Mouse (Mus musculus): ENCODE measurements at regions not wholly inside any gene's neighbourhood (a gene's known extent, or its start where the extent isn't known, plus 50 kb on each side); places are given as distances from the start of the nearest gene placed in this dataset.

GRCm38 (mm10) chr6:31287176-31287575 lies 111.4 kb upstream of the Mkln1 start:
- no peak for DNase-seq

GRCm38 (mm10) chr6:31287686-31288085 lies 110.8 kb upstream of the Mkln1 start:
- DNase-seq = peak; percentile 21

- peak; percentile 80 for DNase-seq
Observed at GRCm38 (mm10) chr6:31288421-31289233, 109.9 kb upstream of the Mkln1 start.

- no peak for DNase-seq
Observed at GRCm38 (mm10) chr6:31289234-31289486, 109.4 kb upstream of the Mkln1 start.

GRCm38 (mm10) chr6:31292081-31292480 lies 106.5 kb upstream of the Mkln1 start:
- DNase-seq = no peak

- no peak for DNase-seq
Observed at GRCm38 (mm10) chr6:31293008-31293407, 105.5 kb upstream of the Mkln1 start.

GRCm38 (mm10) chr6:31299395-31299794 lies 99.1 kb upstream of the Mkln1 start:
- no peak for DNase-seq

- no peak for DNase-seq
Observed at GRCm38 (mm10) chr6:31305736-31306135, 92.8 kb upstream of the Mkln1 start.

- no peak for DNase-seq
Observed at GRCm38 (mm10) chr6:31307047-31307633, 91.4 kb upstream of the Mkln1 start.

- no peak for DNase-seq
Observed at GRCm38 (mm10) chr6:31307899-31308298, 90.6 kb upstream of the Mkln1 start.

GRCm38 (mm10) chr6:31310660-31311059 lies 87.9 kb upstream of the Mkln1 start:
- DNase-seq = no peak

- no peak for DNase-seq
Observed at GRCm38 (mm10) chr6:31313869-31314470, 84.6 kb upstream of the Mkln1 start.

GRCm38 (mm10) chr6:31317741-31318225 lies 80.8 kb upstream of the Mkln1 start:
- peak; percentile 79 for DNase-seq

- DNase-seq = peak; percentile 90
Observed at GRCm38 (mm10) chr6:31318506-31318905, 80.0 kb upstream of the Mkln1 start.

- no peak for DNase-seq
Observed at GRCm38 (mm10) chr6:31319431-31319830, 79.1 kb upstream of the Mkln1 start.

- no peak for DNase-seq
Observed at GRCm38 (mm10) chr6:31320141-31320830, 78.2 kb upstream of the Mkln1 start.

GRCm38 (mm10) chr6:31321066-31321846 lies 77.3 kb upstream of the Mkln1 start:
- peak; percentile 36 for DNase-seq

- DNase-seq = peak; percentile 22
Observed at GRCm38 (mm10) chr6:31321902-31322301, 76.6 kb upstream of the Mkln1 start.

- no peak for DNase-seq
Observed at GRCm38 (mm10) chr6:31323228-31324190, 75.0 kb upstream of the Mkln1 start.

- DNase-seq = no peak
Observed at GRCm38 (mm10) chr6:31324717-31325116, 73.8 kb upstream of the Mkln1 start.

GRCm38 (mm10) chr6:31325621-31326020 lies 72.9 kb upstream of the Mkln1 start:
- DNase-seq = no peak
